Mouse (Mus musculus): ENCODE results near the gene Lgals2. TPM values are rescaled to one million over a fixed set of nuclear protein-coding genes. Genes with fewer than 3 reads are reported as not detected.
"Not testable (repeated sequence)": the region's sequence is repeated elsewhere in the genome, so short reads cannot be mapped to it uniquely, and the experiment has no call there.

The Lgals2 gene
- polyA plus RNA-seq, 1 experiment from 2014 or later: 1.4 TPM

DNA sequence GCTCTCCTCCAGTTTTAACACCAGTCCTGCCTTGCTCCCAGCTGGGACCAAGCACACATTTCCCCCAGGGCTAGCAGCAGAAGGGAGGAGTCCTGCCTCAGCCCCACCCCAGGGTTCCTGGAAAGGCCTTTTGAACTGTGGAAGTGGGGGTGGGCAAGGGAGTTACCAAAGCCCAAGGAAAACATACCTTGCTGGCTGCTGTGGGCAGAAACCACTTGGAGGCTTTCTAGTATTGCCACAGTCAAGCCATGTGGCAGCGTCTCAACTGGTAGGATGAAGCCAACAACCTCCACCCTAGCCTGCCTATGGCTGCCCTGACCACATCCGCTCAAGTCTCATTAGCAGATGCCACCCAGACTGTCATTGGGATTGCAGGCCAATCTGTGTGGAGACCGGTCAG, 40.8 kb upstream of the Lgals2 start:
- peaks cover 37% of the 10 kb centered on the region for H3K36me3 ChIP-seq (ENCODE audit: control insufficient read depth, insufficient read depth, low read length)
- no peak overlapping the region for H3K4me3 ChIP-seq (ENCODE audit: low read depth, low read length)
- H3K4me2 ChIP-seq (ENCODE audit: low read depth, low read length): no peak overlapping the region
- 90% methylated on average over 3 of the region's 3 CpGs for WGBS
- H3K9me3 ChIP-seq (ENCODE audit: control insufficient read depth, low read length): no peaks in the 10 kb centered on the region
- H3K27me3 ChIP-seq (replicated peaks; ENCODE audit: control insufficient read depth, insufficient read depth, low read length): no peaks in the 10 kb centered on the region
- H3K9ac ChIP-seq (ENCODE audit: low read depth, low read length): no peak overlapping the region
- H3K4me1 ChIP-seq (ENCODE audit: control insufficient read depth, insufficient read depth, low read length): peaks cover 31% of the 10 kb centered on the region
- no peak for DNase-seq (ENCODE audit: low spot score)
- H3K27ac ChIP-seq (replicated peaks; ENCODE audit: low read depth, low read length): peak overlapping the region; percentile 55
- no peak for ATAC-seq (ENCODE audit: low read depth)

DNA sequence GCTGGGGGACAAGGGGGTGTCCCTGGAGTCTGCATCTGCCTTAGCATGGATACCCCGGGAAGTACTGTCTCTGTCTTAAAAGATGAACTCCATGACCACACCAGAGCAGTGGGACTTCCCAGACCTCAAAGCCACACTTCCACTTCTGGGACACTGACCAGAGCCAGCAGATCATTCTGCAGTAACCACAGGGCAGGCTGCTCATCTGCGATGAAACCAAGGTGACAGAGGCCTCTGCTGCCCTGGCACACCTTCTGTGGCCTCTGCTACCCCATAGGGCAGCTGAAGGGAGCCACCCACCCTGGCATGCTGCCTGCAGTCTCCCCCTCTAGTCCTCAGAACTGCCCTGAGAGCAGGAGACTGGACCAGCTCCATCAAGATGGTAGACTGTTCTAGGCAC, 40.4 kb upstream of the Lgals2 start:
- no peak overlapping the region for H3K4me3 ChIP-seq (ENCODE audit: low read depth, low read length)
- no peak overlapping the region for H3K9ac ChIP-seq (ENCODE audit: low read depth, low read length)
- H3K27me3 ChIP-seq (replicated peaks; ENCODE audit: control insufficient read depth, insufficient read depth, low read length): no peaks in the 10 kb centered on the region
- DNase-seq (ENCODE audit: low spot score) (no peak), ATAC-seq (ENCODE audit: low read depth) (no peak)
- 86% methylated on average over 2 of the region's 2 CpGs for WGBS
- H3K9me3 ChIP-seq (ENCODE audit: control insufficient read depth, low read length): no peaks in the 10 kb centered on the region
- peaks cover 27% of the 10 kb centered on the region for H3K4me1 ChIP-seq (ENCODE audit: control insufficient read depth, insufficient read depth, low read length)
- no peak overlapping the region for H3K4me2 ChIP-seq (ENCODE audit: low read depth, low read length)
- H3K27ac ChIP-seq (replicated peaks; ENCODE audit: low read depth, low read length): peak overlapping the region; percentile 55
- peaks cover 41% of the 10 kb centered on the region for H3K36me3 ChIP-seq (ENCODE audit: control insufficient read depth, insufficient read depth, low read length)

DNA sequence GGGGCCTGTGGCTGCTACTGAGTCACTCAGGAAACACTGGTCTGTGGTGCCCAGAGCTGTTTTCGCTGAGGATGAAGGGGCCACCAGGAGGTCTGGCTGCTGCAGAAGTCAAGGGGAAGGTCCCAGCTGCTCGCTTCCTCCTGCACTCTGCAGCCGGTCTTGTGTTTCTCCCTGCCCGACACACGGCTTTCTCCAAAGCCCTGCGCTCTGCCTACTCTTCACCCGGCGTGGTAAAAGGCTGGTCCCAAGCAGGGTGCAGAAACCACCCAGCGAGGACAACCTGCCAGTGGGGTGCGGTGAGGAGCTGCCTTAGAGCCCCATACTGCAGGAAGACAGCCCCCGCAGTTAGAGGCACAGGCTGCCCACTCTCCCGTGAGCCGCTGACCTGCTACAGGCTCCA, 39.4 kb upstream of the Lgals2 start:
- H3K27me3 ChIP-seq (replicated peaks; ENCODE audit: control insufficient read depth, insufficient read depth, low read length): no peaks in the 10 kb centered on the region
- ATAC-seq (ENCODE audit: low read depth) (no peak), DNase-seq (ENCODE audit: low spot score) (no peak)
- H3K4me3 ChIP-seq (ENCODE audit: low read depth, low read length): no peak overlapping the region
- peaks cover 50% of the 10 kb centered on the region for H3K36me3 ChIP-seq (ENCODE audit: control insufficient read depth, insufficient read depth, low read length)
- 78% methylated on average over 12 of the region's 13 CpGs for WGBS
- H3K9me3 ChIP-seq (ENCODE audit: control insufficient read depth, low read length): no peaks in the 10 kb centered on the region
- peak overlapping the region; percentile 61 for H3K27ac ChIP-seq (replicated peaks; ENCODE audit: low read depth, low read length)
- H3K4me2 ChIP-seq (ENCODE audit: low read depth, low read length): no peak overlapping the region
- peaks cover 26% of the 10 kb centered on the region for H3K4me1 ChIP-seq (ENCODE audit: control insufficient read depth, insufficient read depth, low read length)
- no peak overlapping the region for H3K9ac ChIP-seq (ENCODE audit: low read depth, low read length)

DNA sequence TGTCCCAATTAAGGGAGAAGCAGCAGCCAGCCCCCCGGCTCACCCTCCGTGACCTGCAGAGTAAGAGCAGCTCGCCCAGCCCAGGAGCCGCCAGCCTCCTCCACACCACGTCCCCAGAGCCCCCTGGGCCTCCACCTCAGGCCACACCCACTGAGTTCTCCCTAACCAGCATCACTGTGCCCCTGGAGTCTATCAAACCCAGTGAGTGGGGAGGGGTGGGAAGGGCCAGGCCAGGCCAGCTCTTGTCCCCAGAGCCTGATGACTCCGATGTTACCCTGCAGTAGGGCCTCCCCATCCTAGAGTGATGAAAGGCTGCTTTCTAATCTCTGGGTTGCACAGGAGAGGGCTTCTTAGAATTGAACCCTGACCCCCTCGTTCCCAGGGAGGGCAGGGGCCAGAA, 37.1 kb upstream of the Lgals2 start:
- Histone ChIP-seq H3K9ac (ENCODE audit: low read depth, low read length) (no peak overlapping the region; the same call in 1 of the 2 replicates), H3K4me1 (ENCODE audit: control insufficient read depth, insufficient read depth, low read length) (peaks cover 14% of the 10 kb centered on the region), H3K4me2 (ENCODE audit: low read depth, low read length) (no peak overlapping the region), H3K27me3 (replicated peaks; ENCODE audit: control insufficient read depth, insufficient read depth, low read length) (no peaks in the 10 kb centered on the region), H3K9me3 (ENCODE audit: control insufficient read depth, low read length) (no peaks in the 10 kb centered on the region), H3K4me3 (ENCODE audit: low read depth, low read length) (no peak overlapping the region), H3K27ac (replicated peaks; ENCODE audit: low read depth, low read length) (no peak overlapping the region), H3K36me3 (ENCODE audit: control insufficient read depth, insufficient read depth, low read length) (peaks cover 69% of the 10 kb centered on the region)
- 73% methylated on average over 5 of the region's 7 CpGs for WGBS
- ATAC-seq (ENCODE audit: low read depth) (no peak), DNase-seq (ENCODE audit: low spot score) (no peak)

DNA sequence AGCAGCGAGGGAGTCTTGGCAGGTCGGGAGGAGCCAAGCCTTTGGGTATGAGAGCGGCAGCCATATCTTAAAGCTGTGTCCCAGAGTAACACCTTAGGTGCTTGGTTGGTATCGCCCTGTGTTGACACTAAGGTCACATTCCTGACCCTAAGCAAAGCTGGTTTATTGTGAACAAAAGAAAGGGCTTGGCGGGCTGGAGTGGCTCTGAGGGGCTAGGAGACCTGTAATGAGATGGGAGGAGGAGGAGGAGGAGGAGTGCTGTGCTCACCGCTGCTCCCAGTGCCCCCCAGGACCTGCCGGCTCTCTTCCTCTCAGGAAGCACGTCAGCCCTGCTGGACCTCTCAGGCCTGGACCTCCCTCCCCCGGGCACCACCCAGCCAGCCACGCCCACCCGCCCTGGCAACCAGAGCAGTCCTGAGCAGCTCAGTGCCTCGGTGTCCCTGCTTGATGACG, 34.1 kb upstream of the Lgals2 start:
- Histone ChIP-seq H3K4me1 (ENCODE audit: control insufficient read depth, insufficient read depth, low read length) (0 out of 2 replicates have a peak, but pooled peaks cover 4% of the 10 kb centered on the region), H3K4me2 (ENCODE audit: low read depth, low read length) (no peak overlapping the region), H3K4me3 (ENCODE audit: low read depth, low read length) (no peak overlapping the region), H3K36me3 (ENCODE audit: control insufficient read depth, insufficient read depth, low read length) (peaks cover 90% of the 10 kb centered on the region), H3K9ac (ENCODE audit: low read depth, low read length) (no peak overlapping the region), H3K27ac (replicated peaks; ENCODE audit: low read depth, low read length) (no peak overlapping the region), H3K9me3 (ENCODE audit: control insufficient read depth, low read length) (no peaks in the 10 kb centered on the region), H3K27me3 (replicated peaks; ENCODE audit: control insufficient read depth, insufficient read depth, low read length) (no peaks in the 10 kb centered on the region)
- DNase-seq (ENCODE audit: low spot score) (no peak), ATAC-seq (ENCODE audit: low read depth) (no peak)
- 41% methylated on average over 10 of the region's 13 CpGs for WGBS

DNA sequence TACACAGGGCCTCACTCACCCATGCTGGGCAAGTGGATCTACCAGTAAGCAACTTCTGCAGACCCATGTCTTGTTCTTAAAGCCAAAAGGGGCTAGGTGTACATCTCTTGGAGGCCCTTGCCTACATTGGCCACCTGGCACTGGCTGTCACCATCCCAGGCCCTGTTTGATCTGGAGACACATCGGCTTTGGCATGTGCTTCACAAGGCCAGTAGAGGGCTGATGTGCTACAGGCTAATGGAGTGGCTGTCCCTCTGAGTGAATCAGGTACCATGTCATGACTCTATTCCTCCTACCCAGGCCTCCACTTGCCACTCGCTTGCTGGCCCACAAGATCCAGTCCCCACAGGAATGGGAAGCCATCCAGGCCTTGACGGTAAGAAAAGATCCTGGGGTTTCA, 26.5 kb upstream of the Lgals2 start:
- no peak overlapping the region for H3K4me3 ChIP-seq (ENCODE audit: low read depth, low read length)
- WGBS: 85% methylated on average over 3 of the region's 3 CpGs
- H3K4me2 ChIP-seq (ENCODE audit: low read depth, low read length): no peak overlapping the region
- no peak for DNase-seq (ENCODE audit: low spot score)
- no peaks in the 10 kb centered on the region for H3K9me3 ChIP-seq (ENCODE audit: control insufficient read depth, low read length)
- peaks cover 60% of the 10 kb centered on the region for H3K36me3 ChIP-seq (ENCODE audit: control insufficient read depth, insufficient read depth, low read length)
- no peak overlapping the region for H3K9ac ChIP-seq (ENCODE audit: low read depth, low read length)
- H3K27ac ChIP-seq (replicated peaks; ENCODE audit: low read depth, low read length): no peak overlapping the region
- no peak for ATAC-seq (ENCODE audit: low read depth)
- H3K4me1 ChIP-seq (ENCODE audit: control insufficient read depth, insufficient read depth, low read length): peaks cover 13% of the 10 kb centered on the region
- no peaks in the 10 kb centered on the region for H3K27me3 ChIP-seq (replicated peaks; ENCODE audit: control insufficient read depth, insufficient read depth, low read length)

DNA sequence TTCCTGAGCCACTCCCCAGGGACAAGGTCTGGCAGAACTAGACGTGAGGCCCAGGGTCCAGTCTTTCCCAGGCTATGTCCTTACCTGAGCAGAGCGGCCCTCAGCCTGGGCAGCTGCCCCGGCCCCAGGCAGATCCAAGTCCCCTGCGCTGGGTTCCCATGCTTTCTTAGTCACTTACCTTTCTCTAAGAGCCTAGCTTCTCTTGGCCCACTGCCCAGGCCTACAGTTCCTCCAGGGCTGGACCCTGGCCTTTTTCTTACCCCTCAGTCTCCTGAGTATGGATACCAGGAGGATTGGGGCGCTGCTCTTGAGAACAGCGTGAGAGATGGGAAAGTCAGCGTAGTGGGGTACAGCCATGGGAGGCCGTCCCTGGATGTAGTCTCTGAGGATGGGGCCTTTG, 25.1 kb upstream of the Lgals2 start:
- DNase-seq (ENCODE audit: low spot score): no peak
- no peak for ATAC-seq (ENCODE audit: low read depth)
- peaks cover 13% of the 10 kb centered on the region for H3K4me1 ChIP-seq (ENCODE audit: control insufficient read depth, insufficient read depth, low read length)
- no peaks in the 10 kb centered on the region for H3K9me3 ChIP-seq (ENCODE audit: control insufficient read depth, low read length)
- no peak overlapping the region for H3K4me2 ChIP-seq (ENCODE audit: low read depth, low read length)
- H3K27ac ChIP-seq (replicated peaks; ENCODE audit: low read depth, low read length): no peak overlapping the region
- H3K4me3 ChIP-seq (ENCODE audit: low read depth, low read length): no peak overlapping the region
- WGBS: 94% methylated on average over 8 of the region's 8 CpGs
- peak overlapping the region; percentile 20; the same call in 1 of the 2 replicates for H3K9ac ChIP-seq (ENCODE audit: low read depth, low read length)
- H3K36me3 ChIP-seq (ENCODE audit: control insufficient read depth, insufficient read depth, low read length): peaks cover 47% of the 10 kb centered on the region
- no peaks in the 10 kb centered on the region for H3K27me3 ChIP-seq (replicated peaks; ENCODE audit: control insufficient read depth, insufficient read depth, low read length)

DNA sequence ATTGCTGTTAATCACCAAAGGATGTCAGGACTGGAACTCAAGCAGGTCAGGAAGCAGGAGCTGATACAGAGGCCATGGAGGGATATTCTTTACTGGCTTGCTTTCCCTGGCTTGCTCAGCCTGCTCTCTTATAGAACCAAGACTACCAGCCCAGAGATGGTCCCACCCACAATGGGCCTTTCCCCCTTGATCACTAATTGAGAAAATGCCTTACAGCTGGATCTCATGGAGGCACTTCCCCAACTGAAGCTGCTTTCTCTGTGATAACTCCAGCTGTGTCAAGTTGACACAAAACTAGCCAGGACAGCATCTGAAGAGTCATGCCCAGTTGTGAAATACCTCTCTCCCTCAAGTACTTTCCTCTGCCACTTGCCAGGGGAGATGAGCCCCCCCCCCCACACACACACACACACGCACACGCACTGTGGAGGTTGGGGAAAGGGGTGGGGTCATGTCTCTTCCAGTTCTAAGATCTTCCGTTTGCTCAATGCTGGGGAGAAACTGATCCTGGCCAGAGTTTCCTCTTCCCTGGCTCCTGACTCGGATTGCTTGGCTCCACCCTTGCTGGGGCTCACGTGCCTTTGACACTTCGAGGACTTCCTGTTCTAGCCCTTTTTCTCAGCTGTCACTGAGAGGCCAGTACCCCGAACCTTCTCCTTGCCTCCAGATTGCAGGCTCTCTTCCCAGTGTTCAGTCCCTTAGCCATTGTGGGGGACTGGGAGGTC, 23.6 kb upstream of the Lgals2 start:
- Histone ChIP-seq H3K9ac (ENCODE audit: low read depth, low read length) (0 out of 2 replicates have a peak overlapping the region, but pooled peaks have one; percentile 21), H3K4me1 (ENCODE audit: control insufficient read depth, insufficient read depth, low read length) (peaks cover 13% of the 10 kb centered on the region), H3K27ac (replicated peaks; ENCODE audit: low read depth, low read length) (peak overlapping the region; percentile 73), H3K4me2 (ENCODE audit: low read depth, low read length) (peak overlapping the region; percentile 91), H3K36me3 (ENCODE audit: control insufficient read depth, insufficient read depth, low read length) (peaks cover 34% of the 10 kb centered on the region)
- DNase-seq (ENCODE audit: low spot score): peak; percentile 53
- not testable (repeated sequence) for H3K4me3 ChIP-seq (ENCODE audit: low read depth, low read length); ATAC-seq (ENCODE audit: low read depth); H3K9me3 ChIP-seq (ENCODE audit: control insufficient read depth, low read length); H3K27me3 ChIP-seq (replicated peaks; ENCODE audit: control insufficient read depth, insufficient read depth, low read length)
- 17% methylated on average over 7 of the region's 7 CpGs for WGBS

Data from embryonic facial prominence, embryonic 14.5 days (tissue).